Mouse (Mus musculus) neutrophil, adult 59 days (primary cell): ENCODE measurements around the gene Ccr1. TPM values are rescaled to one million over a fixed set of nuclear protein-coding genes. Genes with fewer than 3 reads are reported as not detected.

Experiments used
- total RNA-seq, 2 experiments: library from RNA; stranded (reverse); gene quantifications; 1 replicate in 1 of 2; 2 replicates in 1 of 2; pipeline ENCODE4 v1.2.4; 2023

Gene Ccr1
- total RNA-seq: 100 to 1,000 TPM; 202 to 243 TPM

GRCm38 (mm10) chr9:123968290-123968912 lies at the start of gene Ccr1:
Gene Ccr1 (minus strand): TSS chr9:123968692.

GRCm38 (mm10) chr9:123978308-123978707 lies 9.8 kb upstream of the Ccr1 start, which contains the start of gene Ccr1l1:
Gene Ccr1l1 (minus strand): TSS chr9:123978408.

Other genes starting within 250 kb of the Ccr1 start
- under 1 TPM in 1 of 2 experiments, not detected in 1; 0.18 TPM for gene Cxcr6, start 162.2 kb downstream of the Ccr1 start, total RNA-seq
- 10 to 100 TPM; 24.0 to 27.8 TPM for gene Fyco1, start 116.8 kb downstream of the Ccr1 start, total RNA-seq
- gene Xcr1, start 106.7 kb downstream of the Ccr1 start, total RNA-seq: under 1 TPM in 1 of 2 experiments, not detected in 1; 0.09 TPM
- gene Ccr1l1, start 9.7 kb upstream of the Ccr1 start, total RNA-seq: not detected
- gene Ccr3, start 53.3 kb upstream of the Ccr1 start, total RNA-seq: under 1 TPM; 0.56 to 0.71 TPM
- 100 to 1,000 TPM; 146 to 263 TPM for gene Ccr2, start 133.3 kb upstream of the Ccr1 start, total RNA-seq
- 1 to 10 TPM in 1 of 2 experiments, under 1 TPM in 1; 0.55 to 1.9 TPM for gene Ccr5, start 152.9 kb upstream of the Ccr1 start, total RNA-seq